Mouse (Mus musculus): Measurements from ENCODE around the gene Lypd8.

DNA sequence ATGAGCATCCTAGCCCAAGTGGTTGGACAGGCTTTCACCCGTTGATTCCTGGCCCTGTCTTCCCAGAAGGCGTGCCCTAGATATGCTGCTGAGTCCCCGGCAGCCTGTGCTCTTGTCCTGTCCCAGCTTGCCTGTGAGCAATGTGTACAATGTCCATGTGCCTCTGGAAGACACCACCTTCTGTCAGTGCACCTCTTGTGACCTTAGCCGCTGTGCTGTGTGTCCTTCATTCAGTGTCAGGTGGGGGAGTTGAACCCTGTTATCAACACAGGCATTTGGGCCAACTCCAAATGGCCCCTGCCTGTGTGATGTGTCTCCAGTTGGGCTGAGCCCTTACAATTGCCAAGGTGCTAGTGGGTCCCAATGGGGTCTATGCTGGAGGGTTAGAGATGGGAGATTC is 32.1 kb upstream of the Lypd8 start:
- no peak for TF ChIP-seq CTCF (IDR thresholded peaks at IDR 0.05; ENCODE audit: low read depth, low read length)
- no peak for TF ChIP-seq POLR2A (IDR thresholded peaks at IDR 0.05; ENCODE audit: extremely low read depth, insufficient read depth, low read length)
